Mouse (Mus musculus): ENCODE results near the gene Tubgcp6.

GRCm38 (mm10) chr15:89058736-89059135 is 64.2 kb downstream of the Tubgcp6 start:
- TF ChIP-seq MAX (IDR thresholded peaks at IDR 0.05), result no peak
- no peak for TF ChIP-seq CTCF (IDR thresholded peaks at IDR 0.05; ENCODE audit: control insufficient read depth, insufficient read depth, insufficient read length)
- no peak for TF ChIP-seq CEBPB (IDR thresholded peaks at IDR 0.05; ENCODE audit: low read depth)
- no peak for TF ChIP-seq MYOD1 (IDR thresholded peaks at IDR 0.05; ENCODE audit: control insufficient read depth, insufficient read length, low read depth)
- TF ChIP-seq FOSL1 (IDR thresholded peaks at IDR 0.05; ENCODE audit: insufficient read depth, low read length, poor library complexity, severe bottlenecking), result no peak
- no peak for TF ChIP-seq USF1 (IDR thresholded peaks at IDR 0.05; ENCODE audit: low read depth)
- TF ChIP-seq MYOG (IDR thresholded peaks at IDR 0.05; ENCODE audit: control insufficient read depth, extremely low read depth, insufficient read length), result no peak
